Mouse (Mus musculus) G1E (cell line): ENCODE measurements around the gene Tnik. TPM values are rescaled to one million over a fixed set of nuclear protein-coding genes. Genes with fewer than 3 reads are reported as not detected.

ENCODE experiments used
- ATAC-seq: 2 replicates; pipeline ENCODE4 v1.8.0; 2016; ENCODE audit warnings: mild to moderate bottlenecking; ENCODE audit not compliant: insufficient number of reproducible peaks, poor library complexity, low FRiP score, severe bottlenecking; ENCODE audit errors: extremely low read depth
- DNase-seq: peaks from one replicate; pipeline ENCODE4 v3.0.0; 2012; ENCODE audit warnings: low spot score
- H3K27me3 ChIP-seq: 2 replicates; pipeline ENCODE4 v1.6.1; 2012; ENCODE audit warnings: mild to moderate bottlenecking, low read length, inconsistent platforms; ENCODE audit not compliant: insufficient read depth
- H3K36me3 ChIP-seq: replicated peaks from 2 replicates; pipeline ENCODE3; 2012; ENCODE audit warnings: mild to moderate bottlenecking, inconsistent platforms
- H3K4me1 ChIP-seq: 2 replicates; pipeline ENCODE4 v1.6.1; 2012; ENCODE audit warnings: low read depth, low read length, inconsistent platforms, mixed read lengths; ENCODE audit not compliant: insufficient read depth
- H3K4me3 ChIP-seq: 2 replicates; pipeline ENCODE4 v1.5.1; 2012; ENCODE audit warnings: low read depth, mild to moderate bottlenecking, inconsistent platforms, low read length, moderate library complexity, mixed read lengths
- H3K9me3 ChIP-seq: replicated peaks from 2 replicates; pipeline ENCODE4 v1.6.1; 2012; ENCODE audit warnings: inconsistent platforms
- CTCF ChIP-seq: IDR thresholded peaks from 2 replicates; pipeline ENCODE4 v1.5.1; 2012; ENCODE audit warnings: low read depth, low read length, inconsistent platforms, mixed read lengths
- GATA1 ChIP-seq: IDR thresholded peaks from 2 replicates; pipeline ENCODE4 v1.6.1; 2012; ENCODE audit warnings: borderline replicate concordance, low read length, inconsistent platforms, mixed read lengths
- GATA2 ChIP-seq: IDR thresholded peaks from 2 replicates; pipeline ENCODE4 v1.6.1; 2012; ENCODE audit warnings: low read depth, low read length, inconsistent platforms, borderline replicate concordance
- POLR2AphosphoS5 ChIP-seq: IDR thresholded peaks from 2 replicates; pipeline ENCODE4 v1.6.1; 2012; ENCODE audit warnings: low read depth, low read length, inconsistent platforms; ENCODE audit not compliant: insufficient replicate concordance
- TAL1 ChIP-seq: conservative IDR thresholded peaks from 2 replicates; pipeline ENCODE4 v1.6.1; 2012; ENCODE audit warnings: low read depth, low read length, inconsistent platforms, mixed read lengths
- polyA plus RNA-seq: library from polyadenylated mRNA; stranded (reverse); fragments of >175 nt; gene quantifications from 2 replicates; pipeline ENCODE4 v1.2.3, GENCODE M21; 2012
- total RNA-seq, 2 experiments: library from RNA; stranded (forward) in 1 of 2; stranded (reverse) in 1 of 2; fragments of 200-1000 nt in 1 of 2; fragments of >200 nt in 1 of 2; fragmentation: Nextera tagmentation in 1 of 2; gene quantifications; 2 replicates each; pipeline ENCODE4 v1.2.3; 2014 to 2017

Tnik gene
- total and polyA plus RNA-seq, 3 experiments: 0.69 to 4.6 (median 1.1) TPM

GRCm38 (mm10) chr3:28415986-28416385, 153.0 kb downstream of the Tnik start:
- TF ChIP-seq TAL1 (no peak), GATA1 (no peak), CTCF (no peak), POLR2AphosphoS5 (no peak), GATA2 (no peak)
- no peak for ATAC-seq
- no peaks in the 10 kb centered on the region for H3K27me3 ChIP-seq
- H3K36me3 ChIP-seq: no peaks in the 10 kb centered on the region
- no peak for DNase-seq
- H3K4me1 ChIP-seq: no peaks in the 10 kb centered on the region
- no peaks in the 10 kb centered on the region for H3K9me3 ChIP-seq
- no peak overlapping the region for H3K4me3 ChIP-seq

GRCm38 (mm10) chr3:28417091-28417715, 154.2 kb downstream of the Tnik start:
- Histone ChIP-seq H3K4me1 (no peaks in the 10 kb centered on the region), H3K27me3 (no peaks in the 10 kb centered on the region), H3K36me3 (no peaks in the 10 kb centered on the region), H3K9me3 (no peaks in the 10 kb centered on the region), H3K4me3 (no peak overlapping the region)
- ATAC-seq: no peak
- no peak for DNase-seq
- no peak for TF ChIP-seq CTCF
- TF ChIP-seq TAL1: no peak
- no peak for TF ChIP-seq POLR2AphosphoS5
- TF ChIP-seq GATA1: no peak
- no peak for TF ChIP-seq GATA2

- TF ChIP-seq CTCF: no peak
- TF ChIP-seq TAL1: no peak
- TF ChIP-seq GATA1: no peak
- no peak for TF ChIP-seq GATA2
- TF ChIP-seq POLR2AphosphoS5: no peak
- no peaks in the 10 kb centered on the region for H3K4me1 ChIP-seq
- no peaks in the 10 kb centered on the region for H3K36me3 ChIP-seq
- no peak for ATAC-seq
- DNase-seq: no peak
- no peak overlapping the region for H3K4me3 ChIP-seq
- H3K9me3 ChIP-seq: no peaks in the 10 kb centered on the region
- H3K27me3 ChIP-seq: no peaks in the 10 kb centered on the region
Observed at GRCm38 (mm10) chr3:28420194-28420593, 157.2 kb downstream of the Tnik start.

- H3K36me3 ChIP-seq: no peaks in the 10 kb centered on the region
- DNase-seq: no peak
- H3K9me3 ChIP-seq: no peaks in the 10 kb centered on the region
- H3K4me1 ChIP-seq: no peaks in the 10 kb centered on the region
- H3K4me3 ChIP-seq: no peak overlapping the region
- ATAC-seq: no peak
- no peaks in the 10 kb centered on the region for H3K27me3 ChIP-seq
- TF ChIP-seq TAL1 (no peak), POLR2AphosphoS5 (no peak), GATA1 (no peak), CTCF (no peak), GATA2 (no peak)
Observed at GRCm38 (mm10) chr3:28420698-28421097, 157.7 kb downstream of the Tnik start.

- ATAC-seq (no peak), DNase-seq (no peak)
- no peak for TF ChIP-seq GATA2
- TF ChIP-seq POLR2AphosphoS5: no peak
- TF ChIP-seq CTCF: no peak
- no peak for TF ChIP-seq TAL1
- no peak for TF ChIP-seq GATA1
- Histone ChIP-seq H3K27me3 (no peaks in the 10 kb centered on the region), H3K36me3 (no peaks in the 10 kb centered on the region), H3K4me3 (no peak overlapping the region), H3K9me3 (no peaks in the 10 kb centered on the region), H3K4me1 (no peaks in the 10 kb centered on the region)
Observed at GRCm38 (mm10) chr3:28421798-28422197, 158.8 kb downstream of the Tnik start.

- no peak for TF ChIP-seq TAL1
- no peak for TF ChIP-seq GATA2
- TF ChIP-seq GATA1: no peak
- no peak for TF ChIP-seq CTCF
- TF ChIP-seq POLR2AphosphoS5: no peak
- Histone ChIP-seq H3K9me3 (no peaks in the 10 kb centered on the region), H3K36me3 (no peaks in the 10 kb centered on the region), H3K4me3 (no peak overlapping the region), H3K27me3 (no peaks in the 10 kb centered on the region), H3K4me1 (no peaks in the 10 kb centered on the region)
- ATAC-seq (no peak), DNase-seq (no peak)
Observed at GRCm38 (mm10) chr3:28422221-28422620, 159.2 kb downstream of the Tnik start.

GRCm38 (mm10) chr3:28425911-28426310, 162.9 kb downstream of the Tnik start:
- no peak overlapping the region for H3K4me3 ChIP-seq
- TF ChIP-seq TAL1 (no peak), GATA1 (no peak), POLR2AphosphoS5 (no peak), GATA2 (no peak), CTCF (no peak)
- H3K36me3 ChIP-seq: no peaks in the 10 kb centered on the region
- H3K27me3 ChIP-seq: no peaks in the 10 kb centered on the region; the same call in 1 of the 2 replicates
- no peaks in the 10 kb centered on the region for H3K4me1 ChIP-seq
- no peaks in the 10 kb centered on the region for H3K9me3 ChIP-seq
- ATAC-seq (no peak), DNase-seq (no peak)
